Comparison of ENCODE assay signal across 30 mouse cellular contexts in the genomic region with DNA sequence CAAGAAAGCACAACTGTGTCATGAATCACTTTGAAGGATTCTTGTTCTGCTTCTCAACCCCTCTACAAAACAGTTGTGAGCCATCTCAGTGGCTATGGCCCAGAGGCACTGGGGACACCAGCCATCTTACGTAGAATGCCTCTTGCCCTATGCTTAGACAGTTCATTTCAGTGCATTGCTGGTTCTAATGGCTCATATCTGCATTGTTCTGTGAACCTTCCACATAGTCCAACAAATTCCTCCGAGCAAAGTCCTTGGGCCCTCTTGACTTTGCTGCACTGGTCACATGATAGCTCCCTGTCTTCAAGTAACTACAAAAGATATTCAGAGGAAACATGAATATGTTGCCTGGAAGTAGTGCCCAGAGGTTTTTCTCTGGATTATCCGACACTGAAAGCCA. TPM values are rescaled to one million over a fixed set of nuclear protein-coding genes. Genes with fewer than 3 reads are reported as not detected.
DNase-seq lines count a peak whose midpoint lies in the region; ATAC-seq and TF ChIP-seq lines count a peak whose summit lies in the region.
"Had no signal": no experiment of that assay in that cellular context is flagged by ENCODE, and none has a peak within 500 bp of the region (broad histone marks: within the 10 kb centered on the region; RNA-seq: fewer than 3 reads in every experiment).

No protein-coding gene starts in this region.

- H3K4me1 ChIP-seq in kidney, embryonic 16.5 days (ENCODE audit: insufficient read depth, low read length), result no peaks in the 10 kb centered on the region
- no peaks in the 10 kb centered on the region for H3K4me1 ChIP-seq in intestine, postnatal 0 days (replicated peaks; ENCODE audit: control insufficient read depth, insufficient read depth, low read length)
- H3K4me1 ChIP-seq: embryonic facial prominence, embryonic 13.5 days; embryonic facial prominence, embryonic 15.5 days; forebrain, embryonic 10.5 days had no signal

- peak; percentile 30 for DNase-seq in heart, adult 11 months
- DNase-seq in heart, adult 18-20 months, result no peak
- DNase-seq in kidney, adult 9 months, result peak; percentile 22
- DNase-seq in right cerebral cortex, postnatal 14 days, result no peak
- DNase-seq in lung, postnatal 36 days, result no peak
- DNase-seq: adrenal gland, adult 8-10 months; adrenal gland, postnatal 14 days; adrenal gland, postnatal 36 days; B cell, adult 2 months; cerebellum, adult 11-12 months; cerebellum, adult 2 months; cerebellum, adult 9-10 months; cerebellum, postnatal 10 days; cerebellum, postnatal 25 days; embryo, embryonic 11 days had no signal

- H3K9ac ChIP-seq in kidney, embryonic 16.5 days (replicated peaks; ENCODE audit: low read length), result no peak overlapping the region
- H3K9ac ChIP-seq in intestine, postnatal 0 days (ENCODE audit: low read depth, low read length), result no peak overlapping the region
- H3K9ac ChIP-seq: embryonic facial prominence, embryonic 13.5 days; embryonic facial prominence, embryonic 15.5 days; forebrain, embryonic 12.5 days had no signal

- 0 out of 2 replicates have a peak, but pooled peaks cover 6% of the 10 kb centered on the region for H3K9me3 ChIP-seq in kidney, embryonic 16.5 days (ENCODE audit: low read length)
- peaks cover 3% of the 10 kb centered on the region; the same call in 1 of the 2 replicates for H3K9me3 ChIP-seq in intestine, postnatal 0 days (ENCODE audit: control insufficient read depth)
- H3K9me3 ChIP-seq: embryonic facial prominence, embryonic 13.5 days; embryonic facial prominence, embryonic 15.5 days; forebrain, embryonic 10.5 days had no signal

- H3K27me3 ChIP-seq in kidney, embryonic 16.5 days (ENCODE audit: insufficient read depth, low read length), result peaks cover 18% of the 10 kb centered on the region
- 0 out of 2 replicates have a peak, but pooled peaks cover 4% of the 10 kb centered on the region for H3K27me3 ChIP-seq in intestine, postnatal 0 days (replicated peaks; ENCODE audit: control insufficient read depth, insufficient read depth, low read length)
- H3K27me3 ChIP-seq: CH12.LX had no signal

- no peak overlapping the region for H3K27ac ChIP-seq in kidney, embryonic 16.5 days (ENCODE audit: low read length)
- H3K27ac ChIP-seq in intestine, postnatal 0 days (ENCODE audit: low read depth, low read length), result no peak overlapping the region
- H3K27ac ChIP-seq: embryonic facial prominence, embryonic 13.5 days; embryonic facial prominence, embryonic 15.5 days; forebrain, embryonic 10.5 days; forebrain, embryonic 12.5 days had no signal

- no peak overlapping the region for H3K4me2 ChIP-seq in kidney, embryonic 16.5 days (replicated peaks; ENCODE audit: low read depth, low read length)
- no peak overlapping the region for H3K4me2 ChIP-seq in intestine, postnatal 0 days (replicated peaks; ENCODE audit: low read depth)
- H3K4me2 ChIP-seq: embryonic facial prominence, embryonic 13.5 days; embryonic facial prominence, embryonic 15.5 days; forebrain, embryonic 12.5 days had no signal

- ATAC-seq in kidney, embryonic 16.5 days (ENCODE audit: low FRiP score, low TSS enrichment), result no peak
- ATAC-seq in intestine, postnatal 0 days, result peak; percentile 91
- ATAC-seq: activated CD4-positive, CD25-positive, alpha-beta regulatory T cell, adult 4 months; CD4-positive, CD25-positive, alpha-beta regulatory T cell, adult 4 months; forebrain, embryonic 14.5 days; Patski had no signal

- no peaks in the 10 kb centered on the region for H3K36me3 ChIP-seq in kidney, embryonic 16.5 days (ENCODE audit: insufficient read depth, low read length)
- no peaks in the 10 kb centered on the region for H3K36me3 ChIP-seq in intestine, postnatal 0 days (ENCODE audit: control insufficient read depth, insufficient read depth)
- H3K36me3 ChIP-seq: embryonic facial prominence, embryonic 13.5 days; embryonic facial prominence, embryonic 15.5 days; forebrain, embryonic 10.5 days; forebrain, embryonic 12.5 days; G1E had no signal

- no peak overlapping the region for H3K4me3 ChIP-seq in kidney, embryonic 16.5 days (ENCODE audit: low read length)
- H3K4me3 ChIP-seq in intestine, postnatal 0 days (ENCODE audit: low read depth, low read length), result no peak overlapping the region
- H3K4me3 ChIP-seq: embryonic facial prominence, embryonic 13.5 days; embryonic facial prominence, embryonic 15.5 days; erythroblast, embryonic 14.5 days; forebrain, embryonic 10.5 days; forebrain, embryonic 12.5 days had no signal

- WGBS in kidney, embryonic 16.5 days, result 87% methylated on average over 3 of the region's 3 CpGs
- WGBS in intestine, postnatal 0 days, result 75% methylated on average over 3 of the region's 3 CpGs

- no peak for TF ChIP-seq CTCF in intestine, postnatal 0 days (IDR thresholded peaks at IDR 0.05; ENCODE audit: low read depth)

RNA-seq across cellular contexts. Expression of gene Sox21, which starts 36.1 kb away (rescaled TPM):
- under 1 TPM in 1 of 2 experiments, not detected in 1; 0.23 TPM for total RNA-seq in heart, adult 18-20 months (2021)
- not detected in 2 replicates for polyA plus RNA-seq in kidney, embryonic 16.5 days (2015; fragmentation: Nextera tagmentation; extraction: Ambion mirVana)
- 0.07 and 0.13 TPM in 2 replicates for polyA plus RNA-seq in intestine, postnatal 0 days (2015; fragmentation: Nextera tagmentation; extraction: Ambion mirVana)
- total RNA-seq: adrenal gland, adult 18-20 months; adrenal gland, postnatal 14 days; CH12.LX; common myeloid progenitor, adult 5-6 weeks had no signal
- polyA plus RNA-seq: activated CD4-positive, CD25-positive, alpha-beta regulatory T cell, adult 4 months; CD4-positive, CD25-positive, alpha-beta regulatory T cell, adult 4 months had no signal

Comparison
In these comparisons a context has a peak if more than half of its experiments do, and no peak if none do; other contexts are left out.
1. DNase-seq: peak in heart, adult 11 months (single experiment) and kidney, adult 9 months (single experiment); none in heart, adult 18-20 months (0 of 2), right cerebral cortex, postnatal 14 days (single experiment) and lung, postnatal 36 days (single experiment).